Mouse (Mus musculus) olfactory bulb, adult 2 months (tissue): ENCODE results near the gene AC124108.1. TPM values are rescaled to one million over a fixed set of nuclear protein-coding genes. Genes with fewer than 3 reads are reported as not detected.
"Not testable (repeated sequence)": the region's sequence is repeated elsewhere in the genome, so short reads cannot be mapped to it uniquely, and the experiment has no call there.

Experiments
- H3K27ac ChIP-seq: fragments of 200-500 bp; 2 replicates; pipeline ENCODE4 v1.5.1; 2012; ENCODE audit warnings: low read depth, low read length; ENCODE audit not compliant: insufficient read depth
- H3K4me1 ChIP-seq: fragments of 200-500 bp; 2 replicates; pipeline ENCODE4 v1.6.1; 2012; ENCODE audit warnings: low read length; ENCODE audit not compliant: control insufficient read depth, insufficient read depth
- H3K4me3 ChIP-seq: fragments of 200-500 bp; 2 replicates; pipeline ENCODE4 v1.5.1; 2012; ENCODE audit warnings: mild to moderate bottlenecking, low read depth, low read length, moderate library complexity; ENCODE audit not compliant: insufficient read depth
- CTCF ChIP-seq: fragments of 200-500 bp; IDR thresholded peaks from 2 replicates; pipeline ENCODE4 v1.5.1; 2012; ENCODE audit warnings: low read depth, mild to moderate bottlenecking, low read length, moderate library complexity; ENCODE audit not compliant: insufficient read depth
- POLR2A ChIP-seq: fragments of 200-500 bp; IDR thresholded peaks from 2 replicates; pipeline ENCODE4 v1.6.1; 2012; ENCODE audit warnings: mild to moderate bottlenecking, low read depth, low read length, moderate library complexity; ENCODE audit not compliant: insufficient read depth
- WGBS: fragments of 180-500 bp; shearing (Covaris S2); methylation state at CpG from one replicate; pipeline ENCODE4 v1.1.7; 2018; 5-methylcytosine and 5-hydroxymethylcytosine counted together
- polyA plus RNA-seq: library from polyadenylated mRNA; stranded (reverse); fragments of >200 nt; gene quantifications from 2 replicates; pipeline ENCODE4 v1.2.4, GENCODE M21; 2012; ENCODE audit warnings: low replicate concordance; ENCODE audit not compliant: missing spikeins, insufficient read depth, insufficient read length

The AC124108.1 gene
- polyA plus RNA-seq, 1 experiment = not detected

DNA sequence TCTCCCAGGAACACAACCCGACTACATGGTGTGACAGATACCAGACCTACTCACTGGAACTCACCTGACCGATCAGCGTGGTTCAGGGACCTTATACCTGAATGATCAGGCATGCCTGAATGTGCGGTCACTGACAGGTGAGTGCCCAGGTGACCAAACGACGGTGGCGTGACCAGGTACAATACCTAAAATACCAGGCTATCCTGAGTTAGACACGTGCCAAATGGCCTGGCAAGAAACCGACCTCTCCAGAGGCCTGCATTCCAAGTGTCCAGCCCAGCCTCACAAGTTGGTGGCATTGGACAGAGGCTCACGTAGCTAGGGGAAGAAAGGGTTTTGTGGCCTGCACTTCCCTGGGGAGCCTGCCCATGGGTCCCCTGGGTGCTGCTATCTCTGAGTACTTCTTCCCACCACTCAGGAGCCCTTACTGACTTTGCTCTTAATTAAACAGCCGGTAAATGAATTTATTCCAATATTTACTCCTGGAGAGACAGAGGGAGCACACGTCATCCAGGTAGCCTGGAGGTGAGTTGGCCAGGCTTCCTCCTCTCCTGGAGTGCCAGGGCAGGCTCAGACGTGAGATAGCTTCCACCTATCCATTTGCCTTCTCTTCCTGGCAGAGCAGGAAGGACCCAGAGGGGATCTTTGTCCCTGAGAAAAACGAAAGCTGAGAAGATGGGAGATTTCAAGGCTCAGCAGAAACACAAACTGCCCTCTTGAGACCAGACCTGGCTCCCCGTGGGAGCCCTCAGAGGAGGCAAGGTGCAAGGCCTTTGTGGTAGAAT is 40.2 kb upstream of the AC124108.1 start:
- TF ChIP-seq CTCF (no peak), POLR2A (no peak)
- Histone ChIP-seq H3K27ac (no peak overlapping the region), H3K4me1 (peaks cover 10% of the 10 kb centered on the region), H3K4me3 (no peak overlapping the region)
- 87% methylated on average over 15 of the region's 15 CpGs for WGBS

DNA sequence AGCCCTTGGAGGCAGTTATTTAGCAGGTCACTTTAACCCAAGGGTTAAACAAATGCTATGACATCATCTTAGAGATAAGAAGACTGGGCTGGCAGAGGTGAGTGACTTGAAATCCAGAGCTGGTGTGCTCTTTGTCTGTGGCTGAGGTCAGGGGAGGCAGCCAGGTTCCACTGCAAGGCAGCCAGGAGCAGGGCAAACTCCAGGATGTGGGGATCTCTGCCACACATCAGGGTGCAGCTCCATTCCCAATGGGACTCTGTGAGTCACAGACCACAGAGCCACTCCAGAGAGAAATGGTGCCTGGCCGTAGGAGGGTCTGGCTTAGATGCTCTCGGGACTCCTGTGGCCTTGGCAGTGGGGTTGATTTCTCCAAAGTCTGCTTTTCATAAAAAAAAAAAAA is 39.3 kb upstream of the AC124108.1 start:
- Histone ChIP-seq H3K4me1 (peaks cover 10% of the 10 kb centered on the region), H3K4me3 (no peak overlapping the region), H3K27ac (no peak overlapping the region)
- TF ChIP-seq CTCF = no peak
- TF ChIP-seq POLR2A = no peak
- WGBS = 81% methylated on average over 2 of the region's 2 CpGs

DNA sequence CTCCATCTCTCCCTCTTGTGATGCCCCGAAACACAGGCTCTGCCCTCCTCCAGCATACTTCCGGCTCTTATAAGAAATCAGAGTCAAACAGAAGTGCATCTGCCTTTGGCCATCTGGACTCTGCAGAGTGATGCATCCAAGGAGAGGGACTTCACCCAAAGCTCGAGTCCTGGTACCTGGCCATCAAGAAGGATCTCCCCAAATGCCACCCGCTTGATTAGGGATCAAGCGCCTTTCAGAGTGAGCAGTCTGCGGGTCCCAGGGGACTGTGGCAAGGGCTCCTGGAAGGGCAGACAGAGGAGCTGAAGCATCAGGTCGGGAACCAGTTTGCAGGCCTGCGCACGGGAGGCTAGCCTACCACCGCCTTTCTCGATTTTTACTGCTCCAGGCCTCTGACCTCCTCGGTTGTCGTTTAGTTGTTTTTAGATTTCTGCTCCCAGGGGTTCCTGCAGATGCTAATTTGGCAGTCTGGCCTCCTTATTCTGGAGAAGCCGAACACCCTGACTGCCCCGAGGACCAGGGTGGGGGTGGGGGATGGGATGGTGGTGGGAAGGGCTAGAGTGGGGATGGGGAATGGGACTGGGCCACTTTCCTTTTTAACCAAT is 38.1 kb upstream of the AC124108.1 start:
- WGBS = 72% methylated on average over 15 of the region's 15 CpGs
- no peak for TF ChIP-seq CTCF
- TF ChIP-seq POLR2A = no peak
- Histone ChIP-seq H3K27ac (no peak overlapping the region), H3K4me1 (peaks cover 14% of the 10 kb centered on the region), H3K4me3 (no peak overlapping the region)

DNA sequence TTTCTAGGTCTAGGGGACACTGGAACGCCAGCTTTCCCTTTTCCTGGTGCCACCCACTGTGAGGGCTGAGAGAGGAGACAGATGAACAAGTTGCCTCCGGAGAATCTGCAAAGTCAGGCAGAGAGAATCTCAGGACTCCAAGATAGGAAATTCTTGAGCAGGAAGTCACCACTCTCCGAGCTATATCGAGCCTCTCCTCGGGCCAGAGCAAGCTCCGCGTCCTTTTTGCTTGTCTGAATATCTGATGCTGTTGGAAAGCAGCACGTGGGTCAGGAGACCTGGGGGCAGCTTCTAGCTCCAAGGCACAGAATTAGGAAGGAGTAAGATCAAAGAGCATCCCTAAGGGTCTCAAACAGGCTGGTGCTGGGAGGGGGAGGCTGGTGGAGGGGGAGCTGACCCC is 37.6 kb upstream of the AC124108.1 start:
- H3K4me1 ChIP-seq = peaks cover 9% of the 10 kb centered on the region
- no peak overlapping the region for H3K27ac ChIP-seq
- no peak overlapping the region for H3K4me3 ChIP-seq
- TF ChIP-seq CTCF = no peak
- TF ChIP-seq POLR2A = no peak
- WGBS = 45% methylated on average over 8 of the region's 8 CpGs

DNA sequence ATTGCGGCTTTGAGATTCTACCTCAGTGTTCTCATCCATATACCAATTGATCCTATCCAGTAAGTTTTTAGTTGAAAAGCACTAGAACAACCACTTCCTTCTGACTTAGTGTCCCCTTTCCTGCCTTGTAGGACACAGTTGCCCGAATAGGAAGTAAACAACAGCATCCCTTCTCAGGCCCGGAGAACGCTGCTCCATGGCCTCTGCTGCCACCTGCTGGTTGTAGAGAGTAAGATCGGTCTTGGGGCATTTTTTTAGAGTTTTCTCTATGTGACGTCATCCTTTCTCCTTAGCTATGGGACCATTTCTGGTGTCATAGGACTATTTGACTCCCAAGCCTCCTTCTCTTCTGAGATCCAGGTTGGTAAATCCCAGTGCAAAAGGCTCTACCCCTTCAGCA is 35.5 kb upstream of the AC124108.1 start:
- Histone ChIP-seq H3K4me1 (peaks cover 6% of the 10 kb centered on the region), H3K27ac (no peak overlapping the region), H3K4me3 (no peak overlapping the region)
- WGBS = 12% methylated on average over 6 of the region's 6 CpGs
- peak; percentile 73 for TF ChIP-seq CTCF
- no peak for TF ChIP-seq POLR2A

DNA sequence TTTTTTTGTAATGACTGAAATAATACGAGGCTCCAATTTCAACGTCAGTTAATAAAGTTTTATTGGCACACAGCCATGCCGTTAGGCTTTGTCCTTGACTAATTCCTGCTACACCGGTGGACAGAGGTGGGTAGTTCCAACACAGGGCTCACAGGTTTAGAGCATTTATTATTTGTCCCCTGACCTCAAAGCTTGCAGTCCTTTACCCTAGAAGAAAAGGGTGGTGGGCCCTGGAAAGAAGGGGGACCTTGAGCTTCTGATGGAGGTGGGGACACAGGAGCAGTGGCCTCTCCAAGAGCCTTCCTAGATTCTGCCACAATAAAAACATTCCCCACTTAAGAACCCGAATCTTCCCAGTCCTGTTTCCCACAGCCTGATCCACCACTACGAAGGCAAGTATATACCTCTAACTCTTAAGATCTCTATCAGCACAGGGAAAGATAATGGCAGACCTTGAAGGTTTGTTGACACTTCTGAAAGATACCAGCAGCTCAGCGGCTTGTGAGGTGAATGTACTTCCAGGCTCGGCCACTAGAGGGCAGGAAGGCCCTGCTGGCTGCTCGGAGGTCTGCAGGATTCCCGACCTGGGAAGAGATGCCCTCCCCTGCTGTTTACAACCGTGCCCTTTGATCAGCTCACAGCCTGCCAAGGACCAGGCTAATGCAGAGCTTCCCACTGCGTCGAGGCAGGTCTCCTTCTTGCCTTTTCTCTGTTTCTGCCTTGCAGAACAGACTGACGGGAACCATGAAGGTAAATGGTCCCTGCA is 34.1 kb upstream of the AC124108.1 start:
- WGBS = 22% methylated on average over 14 of the region's 14 CpGs
- Histone ChIP-seq H3K4me3 (no peak overlapping the region), H3K27ac (no peak overlapping the region), H3K4me1 (peaks cover 6% of the 10 kb centered on the region)
- TF ChIP-seq POLR2A = no peak
- peak; percentile 88 for TF ChIP-seq CTCF

DNA sequence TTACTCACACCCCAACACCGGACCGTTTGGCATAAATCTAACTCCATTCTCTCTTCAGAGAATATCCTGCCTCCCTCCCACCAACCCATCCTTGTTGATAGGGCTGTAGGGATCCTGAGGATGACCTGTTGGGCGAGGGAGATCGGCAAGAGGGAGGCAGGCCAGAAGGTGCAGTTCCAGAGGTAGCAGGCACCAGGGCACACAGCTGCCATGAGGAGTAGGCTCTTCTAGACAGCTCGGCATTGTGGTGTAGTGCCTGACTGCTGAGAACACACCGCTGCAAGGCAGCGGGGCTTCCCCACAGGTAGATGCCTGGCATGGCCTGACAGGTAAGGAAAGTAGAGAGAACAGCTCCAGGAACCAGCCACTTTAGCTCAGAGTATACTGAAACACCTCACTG is 33.4 kb upstream of the AC124108.1 start:
- peaks cover 6% of the 10 kb centered on the region for H3K4me1 ChIP-seq
- no peak overlapping the region for H3K4me3 ChIP-seq
- WGBS = 55% methylated on average over 7 of the region's 7 CpGs
- no peak for TF ChIP-seq CTCF
- TF ChIP-seq POLR2A = no peak
- no peak overlapping the region for H3K27ac ChIP-seq

DNA sequence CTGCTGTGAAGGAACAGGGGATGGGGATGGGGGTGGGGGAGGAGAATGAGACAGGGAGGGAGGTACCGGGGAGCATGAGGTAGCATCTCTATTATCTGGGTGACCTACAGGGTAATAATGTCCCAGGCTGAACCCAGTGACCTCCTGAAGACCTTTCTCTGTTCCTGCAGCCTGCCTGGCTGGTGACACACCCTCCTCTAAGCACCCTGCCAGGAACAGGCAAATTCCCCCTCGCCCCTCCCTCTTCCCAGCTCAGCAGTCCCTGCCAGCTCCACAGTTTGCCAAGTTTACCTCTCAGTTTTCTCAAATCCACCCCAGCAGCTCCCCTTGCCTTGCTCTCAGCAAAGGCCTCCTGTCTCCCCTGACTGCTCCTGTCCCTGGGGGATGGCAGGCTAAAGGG is 32.5 kb upstream of the AC124108.1 start:
- peaks cover 6% of the 10 kb centered on the region for H3K4me1 ChIP-seq
- no peak overlapping the region for H3K27ac ChIP-seq
- 60% methylated on average over 2 of the region's 2 CpGs for WGBS
- H3K4me3 ChIP-seq = no peak overlapping the region
- no peak for TF ChIP-seq POLR2A
- TF ChIP-seq CTCF = no peak

DNA sequence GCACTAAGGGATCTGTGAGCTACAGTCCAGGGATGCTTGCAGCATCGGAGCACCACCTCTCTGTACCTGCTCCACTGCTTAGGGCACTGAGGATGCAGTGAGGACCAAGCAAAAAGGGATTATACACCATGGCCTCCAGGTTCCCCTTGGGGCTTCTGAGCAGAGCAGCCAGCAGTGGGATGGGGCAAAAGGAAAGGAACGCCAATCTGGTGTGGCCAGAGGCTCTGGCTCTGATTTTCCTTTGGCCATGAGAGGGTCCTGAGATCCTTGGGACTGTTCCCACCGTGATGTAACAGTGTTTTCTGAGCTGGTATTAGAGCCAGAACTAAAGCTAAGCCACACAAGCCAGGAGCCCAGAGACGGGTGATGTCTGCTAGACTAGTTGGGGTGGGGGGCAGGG is 31.6 kb upstream of the AC124108.1 start:
- Histone ChIP-seq H3K27ac (no peak overlapping the region), H3K4me1 (peaks cover 6% of the 10 kb centered on the region), H3K4me3 (no peak overlapping the region)
- TF ChIP-seq CTCF (no peak), POLR2A (no peak)
- 62% methylated on average over 4 of the region's 4 CpGs for WGBS

DNA sequence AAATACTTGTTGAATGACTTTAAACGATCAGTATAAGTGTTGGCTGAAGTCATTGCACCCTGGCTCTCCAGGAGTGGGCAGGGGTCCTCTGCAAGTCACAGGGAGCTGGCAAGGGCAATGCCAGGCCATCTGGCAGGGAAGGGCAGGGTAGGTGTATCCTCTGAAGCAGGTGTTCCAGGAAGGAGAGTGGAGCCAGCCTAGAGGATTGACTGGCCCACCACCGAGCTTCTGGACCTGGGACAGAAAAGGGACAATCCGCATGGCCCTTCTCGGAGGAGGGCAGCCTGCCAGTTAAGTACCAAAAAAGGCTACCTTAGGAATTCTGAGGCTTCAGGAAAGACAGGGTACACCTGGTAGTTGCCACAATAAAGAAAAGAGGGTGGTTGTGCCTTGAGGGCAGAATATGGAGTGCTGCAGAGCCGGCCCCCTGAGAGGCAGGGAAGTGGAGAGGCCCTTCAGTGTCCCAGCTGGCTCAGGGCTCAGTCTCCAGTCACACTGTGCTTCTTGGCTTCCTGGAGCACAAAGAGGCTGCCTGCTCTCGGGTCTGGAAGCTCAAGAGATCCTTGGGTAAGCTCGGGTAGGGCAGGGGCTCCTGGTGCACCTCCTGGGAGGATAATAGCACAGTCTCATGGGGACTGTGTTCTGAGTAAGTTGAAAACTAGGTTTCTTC is 29.9 kb upstream of the AC124108.1 start:
- no peak overlapping the region for H3K4me3 ChIP-seq
- TF ChIP-seq POLR2A (no peak), CTCF (no peak)
- H3K27ac ChIP-seq = no peak overlapping the region
- H3K4me1 ChIP-seq = peaks cover 6% of the 10 kb centered on the region
- WGBS = 80% methylated on average over 7 of the region's 7 CpGs

DNA sequence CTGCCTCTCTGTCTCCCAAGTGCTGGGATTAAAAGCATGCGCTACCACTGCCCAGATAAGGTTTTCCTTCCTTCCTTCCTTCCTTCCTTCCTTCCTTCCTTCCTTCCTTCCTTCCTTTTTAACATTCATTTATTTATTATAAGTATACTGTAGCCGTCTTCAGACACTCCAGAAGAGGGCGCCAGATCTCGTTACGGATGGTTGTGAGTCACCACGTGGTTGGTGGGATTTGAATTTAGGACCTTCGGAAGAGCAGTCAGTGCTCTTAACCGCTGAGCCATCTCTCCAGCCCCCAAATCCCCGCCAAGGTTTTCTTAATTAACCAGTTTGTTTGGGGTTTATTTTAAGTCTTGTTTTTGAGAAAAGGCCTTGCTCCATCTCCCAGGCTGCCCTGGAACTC is 28.6 kb upstream of the AC124108.1 start:
- not testable (repeated sequence) for H3K4me3 ChIP-seq, H3K27ac ChIP-seq, H3K4me1 ChIP-seq
- WGBS = 58% methylated on average over 9 of the region's 9 CpGs
